33 mouse cellular contexts compared by ENCODE assay signal in genomic region chr5:107719786-107720185, GRCm38 (mm10). TPM values are rescaled to one million over a fixed set of nuclear protein-coding genes. Genes with fewer than 3 reads are reported as not detected.
DNase-seq lines count a peak whose midpoint lies in the region; ATAC-seq lines count a peak whose summit lies in the region.
"Had no signal": no experiment of that assay in that cellular context is flagged by ENCODE, and none has a peak within 500 bp of the region (broad histone marks: within the 10 kb centered on the region; RNA-seq: fewer than 3 reads in every experiment).

No protein-coding gene starts in this region.

- H3K9ac ChIP-seq in limb, embryonic 11.5 days (ENCODE audit: low read length): no peak overlapping the region
- no peak overlapping the region for H3K9ac ChIP-seq in midbrain, embryonic 11.5 days (ENCODE audit: low read length)
- no peak overlapping the region for H3K9ac ChIP-seq in midbrain, embryonic 14.5 days (replicated peaks; ENCODE audit: low read length)
- H3K9ac ChIP-seq: embryonic facial prominence, embryonic 12.5 days; limb, embryonic 13.5 days; midbrain, embryonic 15.5 days had no signal

- peak; percentile 48 for DNase-seq in heart, adult 11 months
- DNase-seq in heart, postnatal 4 days: no peak
- DNase-seq in limb, embryonic 11.5 days (ENCODE audit: low spot score): peak; percentile 25
- no peak for DNase-seq in limb, embryonic 10.5 days (ENCODE audit: low spot score)
- peak; percentile 83 for DNase-seq in midbrain, embryonic 11.5 days (ENCODE audit: low spot score, missing footprints)
- DNase-seq in midbrain, embryonic 14.5 days: no peak
- peak; percentile 35 for DNase-seq in thymus, postnatal 25 days
- no peak for DNase-seq in thymus, postnatal 10 days (ENCODE audit: low spot score in 2 of 2)
- DNase-seq: adrenal gland, adult 8-10 months; cerebellum, adult 2 months; cerebellum, postnatal 14 days; gastrocnemius, postnatal 25 days; heart, adult 18-20 months; heart, postnatal 36 days; kidney, adult 9 months; kidney, postnatal 14 days had no signal

- no peak overlapping the region for H3K4me3 ChIP-seq in limb, embryonic 11.5 days (ENCODE audit: low read depth, low read length)
- H3K4me3 ChIP-seq in limb, embryonic 10.5 days: no peak overlapping the region
- no peak overlapping the region for H3K4me3 ChIP-seq in midbrain, embryonic 11.5 days (ENCODE audit: low read depth, low read length)
- no peak overlapping the region for H3K4me3 ChIP-seq in midbrain, embryonic 14.5 days (replicated peaks; ENCODE audit: low read depth, low read length)
- H3K4me3 ChIP-seq: embryonic facial prominence, embryonic 12.5 days; limb, embryonic 13.5 days; midbrain, embryonic 15.5 days had no signal

- ATAC-seq in limb, embryonic 11.5 days (ENCODE audit: insufficient number of reproducible peaks, low FRiP score, low TSS enrichment, low read depth): no peak
- ATAC-seq in midbrain, embryonic 11.5 days (ENCODE audit: low FRiP score): no peak
- no peak for ATAC-seq in midbrain, embryonic 14.5 days (ENCODE audit: low FRiP score, low TSS enrichment)
- ATAC-seq: forebrain, embryonic 14.5 days; hindbrain, postnatal 0 days; intestine, postnatal 0 days; midbrain, embryonic 15.5 days had no signal

- H3K9me3 ChIP-seq in limb, embryonic 11.5 days (ENCODE audit: control insufficient read depth, low read length): no peaks in the 10 kb centered on the region
- H3K9me3 ChIP-seq in limb, embryonic 10.5 days (replicated peaks): no peaks in the 10 kb centered on the region
- no peaks in the 10 kb centered on the region for H3K9me3 ChIP-seq in midbrain, embryonic 11.5 days (ENCODE audit: control insufficient read depth, low read length)
- H3K9me3 ChIP-seq in midbrain, embryonic 14.5 days (ENCODE audit: control insufficient read depth, low read length): no peaks in the 10 kb centered on the region
- H3K9me3 ChIP-seq: embryonic facial prominence, embryonic 12.5 days; limb, embryonic 13.5 days; midbrain, embryonic 15.5 days had no signal

- peaks cover 13% of the 10 kb centered on the region for H3K4me1 ChIP-seq in limb, embryonic 11.5 days (ENCODE audit: control insufficient read depth, insufficient read depth, low read length)
- peaks cover 37% of the 10 kb centered on the region for H3K4me1 ChIP-seq in limb, embryonic 10.5 days
- peaks cover 20% of the 10 kb centered on the region for H3K4me1 ChIP-seq in midbrain, embryonic 11.5 days (ENCODE audit: control insufficient read depth, insufficient read depth, low read length)
- H3K4me1 ChIP-seq in midbrain, embryonic 14.5 days (ENCODE audit: control insufficient read depth, insufficient read depth, low read length): peaks cover 14% of the 10 kb centered on the region; the same call in 1 of the 2 replicates

- H3K27ac ChIP-seq in limb, embryonic 11.5 days (replicated peaks; ENCODE audit: low read depth, low read length): no peak overlapping the region
- H3K27ac ChIP-seq in limb, embryonic 10.5 days: no peak overlapping the region
- H3K27ac ChIP-seq in midbrain, embryonic 11.5 days (ENCODE audit: low read depth, low read length): no peak overlapping the region
- H3K27ac ChIP-seq in midbrain, embryonic 14.5 days (replicated peaks; ENCODE audit: low read depth, low read length): no peak overlapping the region
- H3K27ac ChIP-seq: embryonic facial prominence, embryonic 12.5 days; hindbrain, postnatal 0 days; limb, embryonic 13.5 days; macrophage; midbrain, embryonic 15.5 days had no signal

- H3K36me3 ChIP-seq in limb, embryonic 11.5 days (ENCODE audit: control insufficient read depth, insufficient read depth, low read length): no peaks in the 10 kb centered on the region
- H3K36me3 ChIP-seq in limb, embryonic 10.5 days: no peaks in the 10 kb centered on the region
- H3K36me3 ChIP-seq in midbrain, embryonic 11.5 days (ENCODE audit: control insufficient read depth, insufficient read depth, low read length): no peaks in the 10 kb centered on the region
- no peaks in the 10 kb centered on the region for H3K36me3 ChIP-seq in midbrain, embryonic 14.5 days (ENCODE audit: control insufficient read depth, insufficient read depth, low read length)
- H3K36me3 ChIP-seq: embryonic facial prominence, embryonic 12.5 days; G1E; limb, embryonic 13.5 days; midbrain, embryonic 15.5 days had no signal

- WGBS in limb, embryonic 11.5 days: 26% methylated on average over 1 of the region's 1 CpGs
- 24% methylated on average over 1 of the region's 1 CpGs for WGBS in limb, embryonic 10.5 days
- WGBS in midbrain, embryonic 11.5 days: 8% methylated on average over 1 of the region's 1 CpGs
- 32% methylated on average over 1 of the region's 1 CpGs for WGBS in midbrain, embryonic 14.5 days

- H3K4me2 ChIP-seq in limb, embryonic 11.5 days (ENCODE audit: low read depth, severe bottlenecking): no peak overlapping the region
- H3K4me2 ChIP-seq in midbrain, embryonic 11.5 days: no peak overlapping the region
- no peak overlapping the region for H3K4me2 ChIP-seq in midbrain, embryonic 14.5 days (ENCODE audit: low read length)
- H3K4me2 ChIP-seq: embryonic facial prominence, embryonic 12.5 days; heart, embryonic 11.5 days; limb, embryonic 13.5 days; liver, embryonic 11.5 days; midbrain, embryonic 15.5 days had no signal

- H3K27me3 ChIP-seq in limb, embryonic 11.5 days (ENCODE audit: control insufficient read depth, insufficient read depth, low read length): peaks cover 74% of the 10 kb centered on the region
- peaks cover 100% of the 10 kb centered on the region for H3K27me3 ChIP-seq in limb, embryonic 10.5 days (ENCODE audit: low read depth, poor library complexity, severe bottlenecking)
- H3K27me3 ChIP-seq in midbrain, embryonic 11.5 days (ENCODE audit: control insufficient read depth, insufficient read depth, low read length): peaks cover 80% of the 10 kb centered on the region
- peaks cover 83% of the 10 kb centered on the region for H3K27me3 ChIP-seq in midbrain, embryonic 14.5 days (ENCODE audit: control insufficient read depth, insufficient read depth, low read length)

RNA-seq across cellular contexts. Expression of gene Gfi1, which starts 6.0 kb away (rescaled TPM):
- total RNA-seq in heart, postnatal 4 days (2021): under 1 TPM in 1 of 2 experiments, not detected in 1; 0.14 TPM
- polyA plus RNA-seq in limb, embryonic 11.5 days (2014; fragmentation: Nextera tagmentation; extraction: Ambion mirVana): 0.13 TPM in 1 of 2 replicates, not detected in the other
- polyA plus RNA-seq in limb, embryonic 10.5 days (2016; fragmentation: Nextera tagmentation; extraction: Ambion mirVana): 0.05 and 0.26 TPM in 2 replicates
- polyA plus RNA-seq in midbrain, embryonic 11.5 days (2014; fragmentation: Nextera tagmentation; extraction: Ambion mirVana): not detected in 2 replicates
- not detected in 2 replicates for polyA plus RNA-seq in midbrain, embryonic 14.5 days (2014; fragmentation: Nextera tagmentation; extraction: Ambion mirVana)
- total RNA-seq: gastrocnemius, adult 18-20 months; heart, postnatal 36 days; layer of hippocampus, adult 18-20 months; layer of hippocampus, postnatal 10 days; left cerebral cortex, adult 18-20 months; left cerebral cortex, postnatal 14 days had no signal
- polyA plus RNA-seq: cerebellum, adult 2 months; cortical plate, adult 2 months; forebrain, embryonic 14.5 days; heart, embryonic 11.5 days; midbrain, embryonic 15.5 days; neural tube, embryonic 11.5 days had no signal

Comparison
In these comparisons a context has a peak if more than half of its experiments do, and no peak if none do; other contexts are left out.
1. DNase-seq: peak in heart, adult 11 months (single experiment), limb, embryonic 11.5 days (single experiment), midbrain, embryonic 11.5 days (single experiment) and thymus, postnatal 25 days (single experiment); none in heart, postnatal 4 days (single experiment), limb, embryonic 10.5 days (single experiment), midbrain, embryonic 14.5 days (single experiment) and thymus, postnatal 10 days (0 of 2).